Mouse (Mus musculus) ovary, adult 18-20 months (tissue): ENCODE results near the gene Gm21310.
"Not testable (repeated sequence)": the region's sequence is repeated elsewhere in the genome, so short reads cannot be mapped to it uniquely, and the experiment has no call there.

Source experiments
- DNase-seq: peaks from one replicate; pipeline ENCODE4 v3.0.0; 2022; ENCODE audit warnings: low spot score, mixed read lengths

Gm21310 gene

DNA sequence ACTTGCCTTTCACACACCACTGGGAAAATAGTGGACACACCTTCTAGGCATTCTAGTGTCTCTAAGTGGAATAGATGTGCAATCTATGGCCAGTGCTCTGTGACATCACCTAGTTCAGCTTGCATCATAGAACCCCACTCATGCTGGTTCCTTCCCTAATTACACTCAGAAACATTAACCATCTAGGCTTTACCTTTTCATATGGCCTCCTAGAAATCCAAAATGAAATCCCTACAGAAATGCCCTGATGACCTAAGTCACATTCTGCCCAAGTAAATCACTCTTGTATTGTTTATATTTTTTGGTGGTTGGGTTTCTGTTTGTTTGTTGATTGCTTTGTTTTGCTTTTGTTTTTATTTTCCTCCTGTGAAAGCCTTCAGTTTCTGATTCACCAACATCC lies at the start of gene Gm21310:
Gm21310 (minus strand) TSS at position 101 of the 400 bp plus-strand sequence.
- not testable (repeated sequence) for DNase-seq
